Mouse (Mus musculus) embryonic facial prominence, embryonic 12.5 days (tissue): ENCODE measurements at regions not wholly inside any gene's neighbourhood (a gene's known extent, or its start where the extent isn't known, plus 50 kb on each side); places are given as distances from the start of the nearest gene placed in this dataset.

Source experiments
- ATAC-seq: fragments of 200-750 bp; cut with Nextera tagmentation; 2 replicates; pipeline ENCODE4 v1.8.0; 2017; ENCODE audit not compliant: insufficient number of reproducible peaks, insufficient read depth, low FRiP score, low TSS enrichment
- H3K27ac ChIP-seq: fragments of 300-500 bp; sonication (generic); 2 replicates; pipeline ENCODE4 v1.5.1; 2016; ENCODE audit warnings: mild to moderate bottlenecking
- H3K27me3 ChIP-seq: fragments of 300-500 bp; sonication (generic); 2 replicates; pipeline ENCODE4 v1.6.1; 2016; ENCODE audit warnings: mild to moderate bottlenecking, moderate library complexity
- H3K36me3 ChIP-seq: fragments of 300-500 bp; sonication (generic); 2 replicates; pipeline ENCODE4 v1.6.1; 2016; ENCODE audit warnings: mild to moderate bottlenecking
- H3K4me1 ChIP-seq: fragments of 300-500 bp; sonication (generic); 2 replicates; pipeline ENCODE4 v1.6.1; 2016
- H3K4me2 ChIP-seq: fragments of 300-500 bp; sonication (generic); replicated peaks from 2 replicates; pipeline ENCODE4 v1.6.1; 2016; ENCODE audit warnings: mild to moderate bottlenecking, moderate library complexity
- H3K4me3 ChIP-seq: fragments of 300-500 bp; sonication (generic); 2 replicates; pipeline ENCODE4 v1.5.1; 2016; ENCODE audit warnings: mild to moderate bottlenecking
- H3K9ac ChIP-seq: fragments of 300-500 bp; sonication (generic); 2 replicates; pipeline ENCODE4 v1.6.1; 2016; ENCODE audit warnings: mild to moderate bottlenecking, moderate library complexity
- H3K9me3 ChIP-seq: fragments of 300-500 bp; sonication (generic); 2 replicates; pipeline ENCODE4 v1.6.1; 2016; ENCODE audit warnings: mild to moderate bottlenecking, moderate library complexity
- WGBS: fragments of 180-500 bp; shearing (Covaris S2); methylation state at CpG from one replicate; pipeline ENCODE4 v1.1.7; 2016; 5-methylcytosine and 5-hydroxymethylcytosine counted together

DNA sequence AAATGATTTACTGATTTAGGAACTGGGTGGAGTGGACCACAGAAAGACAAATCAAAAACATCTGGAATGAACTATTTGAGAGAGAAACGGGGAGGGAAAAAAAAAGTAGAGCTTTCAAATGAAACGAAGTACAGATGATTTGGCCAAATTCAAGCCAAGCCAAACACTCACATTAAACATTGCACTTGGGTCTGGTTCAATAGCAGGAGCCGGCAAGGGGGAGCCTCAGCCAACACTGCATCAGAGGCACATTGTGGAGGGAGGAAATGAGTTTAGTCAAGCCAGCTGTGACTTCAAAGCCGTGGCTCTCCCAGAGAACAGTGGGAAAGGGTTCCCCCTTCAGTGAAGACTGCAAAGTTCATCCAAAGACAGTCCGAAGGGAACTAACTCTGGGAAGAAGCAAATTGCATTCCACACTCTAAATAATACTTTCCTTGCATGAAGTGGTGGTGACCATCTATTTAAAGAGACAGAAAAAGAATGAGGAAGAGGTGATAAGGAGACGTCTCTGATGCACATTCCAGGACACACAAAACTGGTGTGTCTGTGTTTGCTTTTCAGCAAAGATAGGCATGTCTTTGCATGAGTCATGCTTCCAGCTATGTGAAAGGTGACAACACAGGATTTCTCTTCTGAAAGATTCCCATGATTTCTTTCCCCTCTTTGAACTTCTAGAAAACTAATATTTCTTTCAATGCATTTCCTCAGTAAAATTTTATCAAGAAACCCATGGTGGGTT, 504.5 kb downstream of the Gsdmc2 start:
- H3K27ac ChIP-seq = peak overlapping the region; percentile 46
- H3K4me2 ChIP-seq = no peak overlapping the region
- peaks cover 15% of the 10 kb centered on the region for H3K4me1 ChIP-seq
- 8% methylated on average over 6 of the region's 6 CpGs for WGBS
- no peak overlapping the region for H3K4me3 ChIP-seq
- no peaks in the 10 kb centered on the region for H3K27me3 ChIP-seq
- H3K9me3 ChIP-seq = no peaks in the 10 kb centered on the region
- H3K9ac ChIP-seq = no peak overlapping the region
- H3K36me3 ChIP-seq = no peaks in the 10 kb centered on the region
- peak; percentile 93 for ATAC-seq

DNA sequence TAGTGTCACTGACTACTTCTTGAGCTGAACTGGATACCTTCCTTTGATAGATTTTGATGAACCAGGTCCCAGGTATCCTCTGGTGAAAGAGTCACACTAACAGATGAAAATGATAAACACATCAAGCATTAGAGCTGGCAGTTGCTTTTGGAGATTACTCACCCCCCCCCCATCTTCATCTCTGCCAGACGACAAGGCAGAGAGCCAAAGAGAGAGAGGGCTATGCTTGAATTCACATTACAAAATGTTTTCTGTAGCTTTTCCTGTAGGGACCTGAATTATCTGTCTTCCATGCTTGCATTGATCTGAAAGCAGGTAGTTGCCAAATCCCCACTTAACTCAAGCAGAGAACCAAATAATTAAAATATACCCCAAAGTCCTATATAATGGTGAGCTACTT, 525.3 kb downstream of the Gsdmc2 start:
- H3K9me3 ChIP-seq = no peaks in the 10 kb centered on the region
- ATAC-seq = no peak
- 44% methylated on average over 1 of the region's 1 CpGs for WGBS
- no peak overlapping the region for H3K4me3 ChIP-seq
- no peak overlapping the region for H3K9ac ChIP-seq
- no peak overlapping the region for H3K4me2 ChIP-seq
- H3K36me3 ChIP-seq = no peaks in the 10 kb centered on the region
- no peak overlapping the region for H3K27ac ChIP-seq
- H3K27me3 ChIP-seq = no peaks in the 10 kb centered on the region
- no peaks in the 10 kb centered on the region for H3K4me1 ChIP-seq

DNA sequence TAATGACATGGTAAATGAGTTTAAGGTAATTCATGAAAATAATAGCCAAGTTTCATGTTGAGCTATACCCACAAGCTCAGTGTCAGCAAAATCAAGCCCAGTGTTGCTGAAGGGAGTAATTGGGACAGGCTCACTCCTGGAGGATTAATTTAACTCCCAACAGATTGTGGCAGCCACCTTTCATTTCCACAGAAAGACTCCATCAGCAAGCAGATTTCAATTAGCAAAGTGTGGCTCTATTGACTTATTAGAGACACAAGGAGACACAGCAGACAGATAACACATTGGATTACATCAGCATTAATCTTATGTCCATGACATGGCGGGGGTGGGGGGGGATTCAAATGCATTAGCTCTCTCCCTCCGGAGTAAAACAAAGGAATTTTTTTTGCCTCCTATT, 534.6 kb downstream of the Gsdmc2 start:
- H3K4me1 ChIP-seq = no peaks in the 10 kb centered on the region
- no peaks in the 10 kb centered on the region for H3K36me3 ChIP-seq
- no peak overlapping the region for H3K9ac ChIP-seq
- WGBS = 84% methylated on average over 2 of the region's 2 CpGs
- no peaks in the 10 kb centered on the region for H3K27me3 ChIP-seq
- no peak overlapping the region for H3K4me3 ChIP-seq
- H3K4me2 ChIP-seq = no peak overlapping the region
- no peak overlapping the region for H3K27ac ChIP-seq
- no peak for ATAC-seq
- H3K9me3 ChIP-seq = no peaks in the 10 kb centered on the region

DNA sequence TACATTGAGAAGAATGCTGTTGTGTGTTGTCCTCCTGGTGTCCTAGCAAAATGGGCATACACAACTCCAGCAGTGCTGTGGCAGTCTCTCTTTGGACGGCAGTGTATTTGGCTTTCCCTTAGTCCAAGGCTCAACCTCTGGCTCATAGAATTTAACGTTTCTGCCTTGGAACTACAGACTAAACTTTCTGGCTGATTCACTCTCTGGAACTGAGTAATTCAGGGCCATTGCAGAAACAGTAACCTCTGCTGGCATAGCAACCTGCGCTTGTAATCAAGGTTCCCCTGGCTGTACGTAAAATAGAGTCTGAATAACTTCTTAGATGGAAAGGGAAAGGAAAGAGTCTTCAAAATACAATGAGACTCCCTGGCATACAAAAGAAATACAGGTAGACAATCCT, 545.7 kb downstream of the Gsdmc2 start:
- H3K4me1 ChIP-seq = no peaks in the 10 kb centered on the region
- no peak overlapping the region for H3K27ac ChIP-seq
- H3K36me3 ChIP-seq = no peaks in the 10 kb centered on the region
- no peaks in the 10 kb centered on the region for H3K27me3 ChIP-seq
- H3K4me3 ChIP-seq = no peak overlapping the region
- WGBS = 74% methylated on average over 4 of the region's 4 CpGs
- no peak overlapping the region for H3K4me2 ChIP-seq
- ATAC-seq = no peak
- H3K9me3 ChIP-seq = no peaks in the 10 kb centered on the region
- no peak overlapping the region for H3K9ac ChIP-seq

DNA sequence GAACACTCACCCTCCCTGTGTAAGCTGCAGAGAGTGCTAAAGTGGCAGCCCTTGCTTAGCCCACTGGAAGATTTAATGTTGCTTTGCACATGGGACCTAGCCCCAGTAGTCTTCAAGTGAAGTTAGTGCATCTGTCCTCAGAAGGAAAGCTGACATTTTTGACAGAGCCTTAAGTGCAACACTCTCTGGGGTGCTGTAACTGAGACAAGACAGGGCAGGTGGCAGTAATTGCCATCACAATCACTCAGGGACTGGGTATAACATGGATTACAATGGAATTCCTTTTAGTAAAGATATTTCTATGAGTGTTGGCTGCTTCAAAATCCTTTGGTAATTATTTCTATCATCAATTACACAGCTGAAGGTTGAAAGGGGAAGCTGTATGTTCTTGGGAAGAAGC, 556.4 kb downstream of the Gsdmc2 start:
- peak; percentile 69; the same call in 1 of the 2 replicates for ATAC-seq
- no peak overlapping the region for H3K4me2 ChIP-seq
- H3K27me3 ChIP-seq = no peaks in the 10 kb centered on the region
- no peaks in the 10 kb centered on the region for H3K36me3 ChIP-seq
- H3K4me1 ChIP-seq = no peaks in the 10 kb centered on the region
- H3K4me3 ChIP-seq = no peak overlapping the region
- no peak overlapping the region for H3K27ac ChIP-seq
- no peaks in the 10 kb centered on the region for H3K9me3 ChIP-seq
- H3K9ac ChIP-seq = no peak overlapping the region

DNA sequence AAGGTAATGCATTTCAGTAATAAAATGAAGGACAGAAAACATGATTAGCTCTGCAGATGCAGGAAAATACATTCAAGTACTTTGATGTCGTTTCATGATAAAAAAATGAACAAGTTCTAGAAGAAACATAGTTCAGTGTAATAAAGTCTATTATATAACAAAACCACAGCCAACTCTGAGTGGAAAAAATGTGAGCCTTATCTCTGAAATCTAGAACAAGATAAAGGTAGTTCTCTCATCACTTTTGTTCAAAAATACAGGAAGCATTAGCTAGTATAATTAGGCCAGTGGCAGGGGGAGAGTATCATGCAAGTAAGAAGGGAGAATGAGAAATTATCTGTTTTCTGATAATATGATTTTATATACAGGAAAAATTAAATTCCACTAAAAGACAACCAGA, 559.0 kb downstream of the Gsdmc2 start:
- no peak overlapping the region for H3K27ac ChIP-seq
- ATAC-seq = no peak
- WGBS = 68% methylated on average over 1 of the region's 1 CpGs
- H3K27me3 ChIP-seq = no peaks in the 10 kb centered on the region
- no peaks in the 10 kb centered on the region for H3K9me3 ChIP-seq
- no peak overlapping the region for H3K4me2 ChIP-seq
- H3K4me3 ChIP-seq = no peak overlapping the region
- H3K4me1 ChIP-seq = no peaks in the 10 kb centered on the region
- no peaks in the 10 kb centered on the region for H3K36me3 ChIP-seq
- H3K9ac ChIP-seq = no peak overlapping the region

DNA sequence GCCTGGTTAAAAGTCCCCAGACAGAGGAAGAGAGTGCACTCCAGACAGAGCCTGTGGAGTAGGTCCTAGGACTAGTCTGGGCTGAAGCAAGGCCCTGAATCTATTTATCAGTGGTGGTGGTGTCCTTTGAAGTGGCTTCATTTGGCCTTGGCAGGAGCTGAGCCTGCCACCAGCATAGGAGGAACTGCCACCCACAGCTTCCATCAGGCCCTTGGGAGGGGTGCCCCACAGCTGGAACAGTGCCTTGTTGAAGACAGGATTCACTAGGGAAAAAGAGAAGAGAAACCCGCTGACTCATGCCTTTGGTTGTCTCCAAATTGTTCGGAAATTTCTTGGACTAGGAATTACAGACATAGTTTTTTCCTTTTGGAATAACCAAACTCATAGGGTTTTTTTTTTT, 574.6 kb downstream of the Gsdmc2 start:
- Histone ChIP-seq H3K4me1 (no peaks in the 10 kb centered on the region), H3K27me3 (no peaks in the 10 kb centered on the region), H3K9ac (no peak overlapping the region), H3K4me3 (no peak overlapping the region), H3K36me3 (no peaks in the 10 kb centered on the region), H3K27ac (no peak overlapping the region), H3K9me3 (no peaks in the 10 kb centered on the region), H3K4me2 (no peak overlapping the region)
- no peak for ATAC-seq
- 86% methylated on average over 2 of the region's 2 CpGs for WGBS

DNA sequence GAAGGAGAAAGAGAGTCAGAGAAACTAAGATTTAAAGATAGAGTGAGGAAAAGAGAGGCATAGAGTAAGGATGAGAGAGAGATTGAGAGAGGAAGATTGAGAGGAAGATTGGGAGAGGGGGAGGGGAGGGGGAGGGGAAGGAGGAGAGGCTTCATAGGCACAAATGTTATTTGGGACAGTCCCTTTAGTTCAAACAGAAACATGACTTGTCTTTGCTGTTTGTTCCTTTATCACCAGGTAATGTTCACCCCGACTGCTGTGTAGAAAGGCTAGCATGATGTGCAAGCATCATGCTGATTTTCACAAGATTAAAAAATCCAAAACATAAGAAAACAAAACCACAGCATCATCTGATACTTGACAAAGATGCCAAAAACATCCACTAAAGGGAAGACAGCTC, 579.1 kb downstream of the Gsdmc2 start:
- Histone ChIP-seq H3K9ac (no peak overlapping the region), H3K4me3 (no peak overlapping the region), H3K4me2 (no peak overlapping the region), H3K27me3 (no peaks in the 10 kb centered on the region), H3K36me3 (no peaks in the 10 kb centered on the region), H3K27ac (no peak overlapping the region), H3K9me3 (no peaks in the 10 kb centered on the region), H3K4me1 (no peaks in the 10 kb centered on the region)
- no peak for ATAC-seq
- WGBS = 85% methylated on average over 1 of the region's 1 CpGs

DNA sequence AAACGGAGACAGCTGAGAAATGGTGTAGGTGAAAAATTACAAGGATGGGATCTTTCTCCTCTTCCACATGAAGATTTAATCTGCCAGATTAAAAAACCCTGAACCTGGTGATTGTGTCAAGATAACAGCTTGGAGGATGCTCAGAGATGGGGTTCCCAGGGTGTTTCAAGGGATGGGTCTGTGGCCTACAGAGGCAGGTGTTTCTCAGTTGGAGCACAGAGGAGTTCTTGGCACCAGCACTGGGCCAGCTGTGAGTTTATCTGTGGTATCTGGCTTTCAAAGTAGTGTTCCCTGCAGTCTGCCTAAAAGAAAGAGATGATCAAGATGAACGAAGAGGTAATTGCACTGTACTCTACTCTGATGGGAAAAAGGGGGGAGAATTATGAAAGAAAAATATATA, 589.2 kb downstream of the Gsdmc2 start:
- no peak overlapping the region for H3K4me3 ChIP-seq

DNA sequence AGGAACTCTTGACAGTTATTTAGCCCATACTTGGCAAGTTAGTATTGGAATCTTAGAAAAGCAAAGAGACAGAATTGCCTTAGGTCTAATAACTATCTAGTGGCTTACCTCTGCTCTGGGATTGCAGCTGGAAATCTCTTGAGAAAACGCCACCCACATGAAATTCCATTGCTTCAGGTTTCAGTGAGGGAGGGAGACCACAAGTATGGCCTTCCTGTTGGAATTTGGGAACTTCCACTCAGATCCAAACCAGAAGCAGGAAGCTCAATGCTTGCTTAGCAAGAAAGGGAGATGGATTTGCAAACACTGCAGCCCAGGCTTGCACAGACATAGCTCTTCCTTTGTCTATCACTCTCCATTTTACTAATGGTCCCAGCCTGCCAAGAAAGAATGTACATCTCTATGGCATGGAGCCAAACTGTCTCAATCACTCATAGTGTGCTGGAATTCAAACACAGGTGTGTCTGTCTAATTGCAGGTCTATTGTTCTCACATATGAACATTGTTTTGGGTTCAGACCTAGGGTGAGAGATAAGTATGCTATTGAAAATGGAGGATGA, 592.1 kb downstream of the Gsdmc2 start:
- Histone ChIP-seq H3K4me2 (no peak overlapping the region), H3K27ac (no peak overlapping the region), H3K27me3 (no peaks in the 10 kb centered on the region), H3K4me3 (no peak overlapping the region), H3K4me1 (no peaks in the 10 kb centered on the region), H3K9ac (no peak overlapping the region), H3K9me3 (no peaks in the 10 kb centered on the region), H3K36me3 (no peaks in the 10 kb centered on the region)
- no peak for ATAC-seq
- 50% methylated on average over 1 of the region's 1 CpGs for WGBS

More for the DNA sequence above, 589.2 kb downstream of the Gsdmc2 start:
- no peak for ATAC-seq
- Histone ChIP-seq H3K4me1 (no peaks in the 10 kb centered on the region), H3K36me3 (no peaks in the 10 kb centered on the region), H3K9ac (no peak overlapping the region), H3K4me2 (no peak overlapping the region), H3K9me3 (no peaks in the 10 kb centered on the region), H3K27me3 (no peaks in the 10 kb centered on the region), H3K27ac (no peak overlapping the region)
- WGBS = 88% methylated on average over 2 of the region's 2 CpGs

DNA sequence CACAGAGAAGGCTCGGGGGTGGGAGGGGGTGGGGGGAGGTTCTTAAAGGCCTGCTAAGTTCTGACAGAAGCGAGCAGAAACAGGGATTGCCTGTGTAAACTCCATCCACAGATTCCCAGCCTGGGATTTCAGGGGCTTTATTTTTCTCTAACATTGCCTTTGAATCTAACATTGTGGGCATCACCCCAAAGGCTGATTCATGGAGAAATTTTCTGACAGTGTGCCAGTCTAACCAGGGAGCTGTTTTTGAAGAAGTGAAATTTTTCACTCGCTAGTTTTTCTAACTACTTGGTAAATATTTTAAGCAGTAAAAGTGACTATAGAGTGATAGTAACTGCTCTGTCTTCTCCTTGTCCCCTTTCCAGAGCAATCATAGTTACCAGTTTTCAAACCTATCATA, 606.4 kb downstream of the Gsdmc2 start:
- no peaks in the 10 kb centered on the region for H3K4me1 ChIP-seq
- H3K36me3 ChIP-seq = no peaks in the 10 kb centered on the region
- no peak overlapping the region for H3K27ac ChIP-seq
- no peak overlapping the region for H3K9ac ChIP-seq
- H3K27me3 ChIP-seq = no peaks in the 10 kb centered on the region
- ATAC-seq = no peak
- no peak overlapping the region for H3K4me3 ChIP-seq
- 75% methylated on average over 3 of the region's 3 CpGs for WGBS
- no peak overlapping the region for H3K4me2 ChIP-seq
- no peaks in the 10 kb centered on the region for H3K9me3 ChIP-seq

DNA sequence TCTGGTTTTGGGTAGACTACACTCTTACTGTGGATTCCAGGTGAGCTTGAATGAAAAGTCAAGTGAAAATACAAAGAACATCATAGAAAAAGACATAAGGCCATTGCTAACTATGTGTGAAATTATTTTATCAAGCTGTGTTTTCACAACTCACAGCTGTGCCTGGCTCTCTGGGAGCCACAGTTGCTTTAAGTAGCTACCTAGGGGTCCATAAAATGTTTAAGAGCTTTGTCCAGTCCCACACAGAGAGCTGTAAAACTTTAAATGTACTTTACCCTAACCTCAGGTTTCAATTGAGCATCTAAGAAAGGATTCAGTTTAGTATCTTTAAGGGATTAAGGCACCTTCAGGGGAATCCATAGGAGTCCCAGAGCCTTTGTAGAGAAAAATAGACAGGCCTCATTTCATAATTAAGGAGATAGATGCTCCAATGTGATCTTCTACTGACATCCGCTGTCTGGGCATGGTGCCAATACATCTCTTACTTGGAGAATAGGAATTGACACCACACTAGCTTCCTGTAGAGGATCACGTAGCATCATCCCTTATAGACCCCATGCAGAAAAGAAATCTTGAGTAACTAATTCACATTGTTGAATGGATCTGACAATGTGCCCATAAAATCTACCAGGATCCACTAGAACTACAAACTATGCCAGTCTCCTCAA, 626.5 kb downstream of the Gsdmc2 start:
- no peak for ATAC-seq
- Histone ChIP-seq H3K9ac (no peak overlapping the region), H3K27me3 (no peaks in the 10 kb centered on the region), H3K4me3 (no peak overlapping the region), H3K27ac (no peak overlapping the region), H3K4me2 (no peak overlapping the region), H3K9me3 (no peaks in the 10 kb centered on the region), H3K36me3 (no peaks in the 10 kb centered on the region), H3K4me1 (no peaks in the 10 kb centered on the region)
- 72% methylated on average over 2 of the region's 2 CpGs for WGBS
